Mouse (Mus musculus): ENCODE measurements around the gene Gm11639. TPM values are rescaled to one million over a fixed set of nuclear protein-coding genes. Genes with fewer than 3 reads are reported as not detected.

Gm11639 gene
- total and polyA plus RNA-seq, 2 experiments from 2014 or later, result 0.05 to 0.17 TPM

DNA sequence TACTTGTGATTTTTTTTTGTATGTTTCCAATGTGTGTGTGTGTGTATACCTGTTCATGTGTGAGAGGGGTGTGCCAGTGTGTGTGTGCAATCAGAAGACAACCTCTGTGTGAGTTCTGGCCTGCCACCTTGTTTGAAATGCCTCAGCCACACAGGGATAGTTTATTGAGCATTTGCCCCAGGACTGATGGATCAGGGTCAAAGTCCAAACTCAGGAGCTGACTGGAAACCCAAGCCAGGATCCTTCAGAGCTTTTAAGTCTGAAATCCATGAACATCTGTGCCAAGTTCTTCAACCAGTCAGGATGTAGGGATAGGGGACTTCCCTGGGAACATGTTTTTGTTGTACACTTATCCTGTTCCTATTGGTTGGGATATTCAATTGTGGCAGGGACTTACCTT, 472.5 kb downstream of the Gm11639 start:
- no peaks in the 10 kb centered on the region for H3K4me1 ChIP-seq (ENCODE audit: insufficient read depth)
- DNase-seq, result no peak
- no peaks in the 10 kb centered on the region for H3K36me3 ChIP-seq (ENCODE audit: insufficient read depth)
- no peaks in the 10 kb centered on the region for H3K9me3 ChIP-seq (ENCODE audit: low read length)
- no peak overlapping the region for H3K4me2 ChIP-seq (ENCODE audit: low read depth)
- no peak for TF ChIP-seq CTCF (IDR thresholded peaks at IDR 0.05; ENCODE audit: low read depth)
- H3K27me3 ChIP-seq (ENCODE audit: insufficient read depth, low read length), result no peaks in the 10 kb centered on the region
- no peak overlapping the region for H3K9ac ChIP-seq
- no peak overlapping the region for H3K4me3 ChIP-seq (ENCODE audit: low read depth, low read length)
- no peak for ATAC-seq
- H3K27ac ChIP-seq (ENCODE audit: low read depth, low read length), result no peak overlapping the region

GRCm38 (mm10) chr11:105159673-105160360, 474.3 kb downstream of the Gm11639 start:
- Histone ChIP-seq H3K27ac (ENCODE audit: low read depth, low read length) (no peak overlapping the region), H3K4me2 (ENCODE audit: low read depth) (no peak overlapping the region), H3K36me3 (ENCODE audit: insufficient read depth) (no peaks in the 10 kb centered on the region), H3K9me3 (ENCODE audit: low read length) (no peaks in the 10 kb centered on the region), H3K4me3 (ENCODE audit: low read depth, low read length) (no peak overlapping the region), H3K4me1 (ENCODE audit: insufficient read depth) (no peaks in the 10 kb centered on the region), H3K9ac (no peak overlapping the region), H3K27me3 (ENCODE audit: insufficient read depth, low read length) (no peaks in the 10 kb centered on the region)
- no peak for ATAC-seq
- TF ChIP-seq CTCF (IDR thresholded peaks at IDR 0.05; ENCODE audit: low read depth), result no peak
- DNase-seq, result no peak
- 56% methylated on average over 6 of the region's 6 CpGs for WGBS

- no peak overlapping the region for H3K27ac ChIP-seq (ENCODE audit: low read depth, low read length)
- H3K4me2 ChIP-seq (ENCODE audit: low read depth), result no peak overlapping the region
- no peak for DNase-seq
- no peak overlapping the region for H3K9ac ChIP-seq
- ATAC-seq, result no peak
- H3K9me3 ChIP-seq (ENCODE audit: low read length), result no peaks in the 10 kb centered on the region
- H3K36me3 ChIP-seq (ENCODE audit: insufficient read depth), result no peaks in the 10 kb centered on the region
- WGBS, result 94% methylated on average over 2 of the region's 2 CpGs
- no peaks in the 10 kb centered on the region for H3K27me3 ChIP-seq (ENCODE audit: insufficient read depth, low read length)
- H3K4me1 ChIP-seq (ENCODE audit: insufficient read depth), result no peaks in the 10 kb centered on the region
- no peak for TF ChIP-seq CTCF (IDR thresholded peaks at IDR 0.05; ENCODE audit: low read depth)
- H3K4me3 ChIP-seq (ENCODE audit: low read depth, low read length), result no peak overlapping the region
These were observed 475.9 kb downstream of the Gm11639 start for GRCm38 (mm10) chr11:105161411-105161810.

DNA sequence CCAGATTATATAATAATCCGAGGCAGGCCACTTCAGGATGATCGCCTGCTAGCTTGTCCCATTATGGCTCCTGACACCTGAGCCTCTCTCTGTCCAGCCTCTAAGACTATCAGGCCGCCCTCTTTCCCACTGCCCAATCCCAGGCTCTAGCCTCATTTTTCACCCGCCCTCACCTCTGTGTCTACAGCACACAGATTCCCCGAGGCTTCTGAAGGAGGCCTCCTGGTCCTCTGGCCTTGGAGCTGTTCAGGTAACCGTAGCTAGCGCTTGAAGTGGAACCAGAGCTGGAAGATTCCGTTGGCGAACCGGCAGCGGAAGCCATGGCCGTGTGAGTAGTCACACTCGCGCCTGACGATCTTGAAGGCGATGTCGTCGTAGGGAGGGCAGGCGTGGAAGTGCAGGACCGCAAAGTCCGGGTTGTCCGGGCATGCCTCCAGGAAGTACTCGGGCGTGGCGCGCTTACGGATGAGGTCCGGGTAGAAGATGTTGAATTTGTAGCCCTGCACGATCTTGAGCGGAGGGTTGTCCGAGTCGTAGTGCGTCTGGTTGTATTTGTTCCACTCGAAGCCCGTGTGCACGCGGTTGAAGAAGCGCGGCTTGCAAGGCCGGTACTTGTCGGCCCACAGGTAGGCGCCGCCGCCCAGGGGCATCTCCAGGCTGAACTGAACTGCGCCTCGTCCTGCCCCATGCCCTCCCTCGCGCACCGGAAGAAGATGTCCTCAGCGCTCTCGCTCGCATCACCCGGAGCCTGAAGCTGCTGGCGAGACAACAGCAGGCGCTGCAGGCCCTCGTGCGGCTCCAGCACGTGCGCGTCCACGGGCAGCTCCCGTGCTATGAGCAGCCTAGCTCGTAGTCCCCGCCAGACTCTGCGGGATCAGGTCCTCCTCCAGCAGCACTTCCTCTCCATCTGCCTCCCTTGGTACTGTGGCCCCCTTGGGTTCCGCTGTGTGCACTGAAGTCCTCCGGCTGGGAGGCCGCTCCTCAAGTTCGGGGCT, 479.3 kb downstream of the Gm11639 start:
- no peak overlapping the region for H3K9ac ChIP-seq
- WGBS, result 87% methylated on average over 69 of the region's 69 CpGs

DNA sequence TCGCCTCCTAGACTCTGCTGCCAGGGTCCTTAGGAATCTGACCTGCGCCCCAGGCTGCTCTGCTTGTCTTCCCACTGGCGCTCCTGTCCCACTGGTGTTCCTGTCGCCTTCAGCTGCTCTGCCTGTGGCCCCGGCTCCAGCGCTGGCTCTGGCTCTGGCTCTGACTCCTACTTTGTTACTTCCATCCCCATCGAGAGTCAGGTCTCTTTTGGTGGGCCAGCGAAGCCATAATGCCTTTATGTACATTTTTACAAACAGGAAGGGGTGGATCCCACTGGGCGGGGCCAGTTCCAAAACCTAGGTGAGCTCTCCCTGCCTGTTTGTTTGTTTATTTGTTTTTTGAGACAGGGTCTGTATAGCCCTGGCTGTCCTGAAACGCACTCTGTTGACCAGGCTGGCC, 481.3 kb downstream of the Gm11639 start:
- H3K27ac ChIP-seq (ENCODE audit: low read depth, low read length), result no peak overlapping the region
- ATAC-seq, result no peak
- TF ChIP-seq CTCF (IDR thresholded peaks at IDR 0.05; ENCODE audit: low read depth), result no peak
- H3K4me1 ChIP-seq (ENCODE audit: insufficient read depth), result no peaks in the 10 kb centered on the region
- H3K27me3 ChIP-seq (ENCODE audit: insufficient read depth, low read length), result no peaks in the 10 kb centered on the region
- 93% methylated on average over 10 of the region's 10 CpGs for WGBS
- H3K4me2 ChIP-seq (ENCODE audit: low read depth), result no peak overlapping the region
- no peak for DNase-seq
- H3K36me3 ChIP-seq (ENCODE audit: insufficient read depth), result no peaks in the 10 kb centered on the region
- H3K9me3 ChIP-seq (ENCODE audit: low read length), result no peaks in the 10 kb centered on the region
- no peak overlapping the region for H3K9ac ChIP-seq
- H3K4me3 ChIP-seq (ENCODE audit: low read depth, low read length), result no peak overlapping the region

More for the DNA sequence above, 479.3 kb downstream of the Gm11639 start:
- no peak overlapping the region for H3K4me3 ChIP-seq (ENCODE audit: low read depth, low read length)
- TF ChIP-seq CTCF (IDR thresholded peaks at IDR 0.05; ENCODE audit: low read depth), result no peak
- no peaks in the 10 kb centered on the region for H3K9me3 ChIP-seq (ENCODE audit: low read length)
- H3K4me1 ChIP-seq (ENCODE audit: insufficient read depth), result no peaks in the 10 kb centered on the region
- DNase-seq (no peak), ATAC-seq (no peak)
- H3K27ac ChIP-seq (ENCODE audit: low read depth, low read length), result no peak overlapping the region
- no peak overlapping the region for H3K4me2 ChIP-seq (ENCODE audit: low read depth)
- no peaks in the 10 kb centered on the region for H3K27me3 ChIP-seq (ENCODE audit: insufficient read depth, low read length)
- no peaks in the 10 kb centered on the region for H3K36me3 ChIP-seq (ENCODE audit: insufficient read depth)

Other genes starting within 250 kb of the Gm11639 start
- 65.3 and 67.6 TPM in 2 replicates for gene Kansl1, start 216.8 kb upstream of the Gm11639 start, total RNA-seq (2014; rRNA removed)
- gene Kansl1, start 216.8 kb upstream of the Gm11639 start, polyA plus RNA-seq (2015; fragmentation: Nextera tagmentation; extraction: Ambion mirVana), result 19.5 and 22.0 TPM in 2 replicates
- 34.9 and 46.5 TPM in 2 replicates for gene Cdc27, start 135.1 kb upstream of the Gm11639 start, total RNA-seq (2014; rRNA removed)
- gene Cdc27, start 135.1 kb upstream of the Gm11639 start, polyA plus RNA-seq (2015; fragmentation: Nextera tagmentation; extraction: Ambion mirVana), result 23.3 and 33.2 TPM in 2 replicates
- 0.67 and 5.8 TPM in 2 replicates for gene Myl4, start 135.0 kb upstream of the Gm11639 start, total RNA-seq (2014; rRNA removed)
- 4.6 and 5.3 TPM in 2 replicates for gene Myl4, start 135.0 kb upstream of the Gm11639 start, polyA plus RNA-seq (2015; fragmentation: Nextera tagmentation; extraction: Ambion mirVana)
- gene Itgb3, start 77.7 kb upstream of the Gm11639 start, total RNA-seq (2014; rRNA removed), result 1.2 and 1.9 TPM in 2 replicates
- gene Itgb3, start 77.7 kb upstream of the Gm11639 start, polyA plus RNA-seq (2015; fragmentation: Nextera tagmentation; extraction: Ambion mirVana), result 0.47 and 0.71 TPM in 2 replicates